Mouse (Mus musculus): Measurements from ENCODE around the gene Lrrc1. TPM values are rescaled to one million over a fixed set of nuclear protein-coding genes. Genes with fewer than 3 reads are reported as not detected.

Lrrc1 gene
- polyA plus RNA-seq, 1 experiment from 2014 or later, result 22.3 TPM

DNA sequence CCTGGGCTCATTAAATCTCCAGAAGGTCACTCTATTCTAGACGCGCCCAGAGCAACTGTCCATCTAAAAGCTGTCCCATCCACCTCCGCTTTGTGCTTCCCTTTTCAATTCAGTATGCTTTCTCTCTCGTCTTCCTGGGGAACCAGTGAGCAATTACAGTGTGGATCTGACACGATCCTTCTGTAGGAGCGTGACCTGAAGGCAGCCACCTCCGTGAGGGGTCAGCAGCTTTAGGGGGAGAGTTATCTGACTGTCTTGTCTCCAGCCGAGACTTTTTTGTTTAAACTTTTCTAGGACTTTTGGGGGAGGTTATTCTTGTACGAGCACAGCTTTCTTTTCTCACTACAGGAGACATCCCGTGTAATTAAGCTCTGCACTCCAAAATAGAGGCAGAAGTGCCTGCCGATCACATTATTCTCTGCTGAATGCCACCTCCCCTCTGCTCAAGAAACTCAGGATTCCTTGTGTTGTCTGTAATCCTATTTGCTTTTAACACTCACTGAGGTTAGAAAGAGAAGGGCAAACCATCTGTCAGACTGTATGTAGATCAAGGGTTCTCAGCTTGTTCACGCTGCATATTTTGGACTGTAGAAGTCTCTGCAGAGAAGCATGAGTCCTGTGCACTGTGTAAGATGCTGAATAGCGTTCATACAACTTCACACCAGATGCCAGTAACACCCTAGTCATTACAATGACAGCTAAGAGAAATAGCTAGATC lies 24.3 kb upstream of the Lrrc1 start:
- Histone ChIP-seq H3K4me3 (ENCODE audit: low read depth, low read length) (no peak overlapping the region), H3K27me3 (replicated peaks; ENCODE audit: control insufficient read depth, insufficient read depth, low read length) (no peaks in the 10 kb centered on the region), H3K36me3 (ENCODE audit: control insufficient read depth, insufficient read depth) (no peaks in the 10 kb centered on the region), H3K9ac (ENCODE audit: low read depth, low read length) (no peak overlapping the region), H3K9me3 (ENCODE audit: control insufficient read depth) (no peaks in the 10 kb centered on the region), H3K4me2 (replicated peaks; ENCODE audit: low read depth) (no peak overlapping the region), H3K4me1 (replicated peaks; ENCODE audit: control insufficient read depth, insufficient read depth, low read length) (no peaks in the 10 kb centered on the region), H3K27ac (ENCODE audit: low read depth, low read length) (no peak overlapping the region)
- no peak for ATAC-seq
- 63% methylated on average over 13 of the region's 13 CpGs for WGBS
- no peak for TF ChIP-seq CTCF (IDR thresholded peaks at IDR 0.05; ENCODE audit: low read depth)

DNA sequence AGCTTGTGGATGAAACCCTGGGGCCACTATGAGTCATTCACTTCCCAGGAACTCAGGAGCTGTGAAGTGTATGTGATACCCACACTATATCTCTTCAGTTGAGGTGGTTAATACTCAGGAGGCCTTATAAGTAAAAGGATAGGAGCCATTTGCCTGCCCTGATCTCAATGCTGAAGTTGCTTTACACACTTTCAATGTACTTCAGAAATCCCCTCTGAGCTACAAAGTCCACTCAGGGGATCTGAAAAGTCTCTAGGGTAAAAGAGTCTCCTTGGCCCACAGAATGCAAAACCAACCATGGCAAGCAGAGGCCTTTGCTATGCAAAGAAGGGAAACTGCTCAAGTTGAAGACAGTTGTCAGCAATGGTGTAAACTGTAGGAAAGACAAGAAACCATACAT lies 17.2 kb upstream of the Lrrc1 start:
- TF ChIP-seq CTCF (IDR thresholded peaks at IDR 0.05; ENCODE audit: low read depth), result no peak
- Histone ChIP-seq H3K27me3 (replicated peaks; ENCODE audit: control insufficient read depth, insufficient read depth, low read length) (no peaks in the 10 kb centered on the region), H3K27ac (ENCODE audit: low read depth, low read length) (no peak overlapping the region)

DNA sequence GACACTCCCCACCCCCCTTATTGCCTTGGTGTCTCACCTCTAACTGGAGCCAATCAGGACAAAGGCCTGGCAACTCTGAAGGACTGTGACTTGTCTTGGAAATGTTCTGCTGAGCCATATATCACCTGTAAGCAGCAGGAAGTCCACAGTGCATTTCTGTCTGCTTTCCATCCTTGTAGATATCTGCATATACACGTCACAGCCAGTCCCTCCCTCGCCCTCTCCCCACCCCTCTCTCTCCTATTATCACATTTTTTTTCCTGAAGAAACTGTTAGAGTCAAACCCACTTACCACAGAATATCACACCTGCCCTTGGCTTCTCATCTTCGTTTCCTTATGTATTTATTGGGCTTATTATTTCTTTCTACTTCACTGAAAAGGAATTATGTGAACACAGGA lies 13.3 kb upstream of the Lrrc1 start:
- TF ChIP-seq CTCF (IDR thresholded peaks at IDR 0.05; ENCODE audit: low read depth), result no peak
- 19% methylated on average over 3 of the region's 3 CpGs for WGBS
- H3K9me3 ChIP-seq (ENCODE audit: control insufficient read depth), result no peaks in the 10 kb centered on the region
- no peaks in the 10 kb centered on the region for H3K36me3 ChIP-seq (ENCODE audit: control insufficient read depth, insufficient read depth)
- no peaks in the 10 kb centered on the region; the same call in 1 of the 2 replicates for H3K4me1 ChIP-seq (replicated peaks; ENCODE audit: control insufficient read depth, insufficient read depth, low read length)
- H3K4me3 ChIP-seq (ENCODE audit: low read depth, low read length), result no peak overlapping the region
- no peak overlapping the region for H3K9ac ChIP-seq (ENCODE audit: low read depth, low read length)
- no peaks in the 10 kb centered on the region for H3K27me3 ChIP-seq (replicated peaks; ENCODE audit: control insufficient read depth, insufficient read depth, low read length)
- peak; percentile 83 for ATAC-seq
- H3K27ac ChIP-seq (ENCODE audit: low read depth, low read length), result peak overlapping the region; percentile 96; the same call in 1 of the 2 replicates
- no peak overlapping the region for H3K4me2 ChIP-seq (replicated peaks; ENCODE audit: low read depth)

More for the DNA sequence above, 17.2 kb upstream of the Lrrc1 start:
- Histone ChIP-seq H3K4me3 (ENCODE audit: low read depth, low read length) (no peak overlapping the region), H3K4me2 (replicated peaks; ENCODE audit: low read depth) (no peak overlapping the region), H3K9ac (ENCODE audit: low read depth, low read length) (no peak overlapping the region), H3K36me3 (ENCODE audit: control insufficient read depth, insufficient read depth) (no peaks in the 10 kb centered on the region), H3K9me3 (ENCODE audit: control insufficient read depth) (no peaks in the 10 kb centered on the region), H3K4me1 (replicated peaks; ENCODE audit: control insufficient read depth, insufficient read depth, low read length) (no peaks in the 10 kb centered on the region)
- ATAC-seq, result no peak

DNA sequence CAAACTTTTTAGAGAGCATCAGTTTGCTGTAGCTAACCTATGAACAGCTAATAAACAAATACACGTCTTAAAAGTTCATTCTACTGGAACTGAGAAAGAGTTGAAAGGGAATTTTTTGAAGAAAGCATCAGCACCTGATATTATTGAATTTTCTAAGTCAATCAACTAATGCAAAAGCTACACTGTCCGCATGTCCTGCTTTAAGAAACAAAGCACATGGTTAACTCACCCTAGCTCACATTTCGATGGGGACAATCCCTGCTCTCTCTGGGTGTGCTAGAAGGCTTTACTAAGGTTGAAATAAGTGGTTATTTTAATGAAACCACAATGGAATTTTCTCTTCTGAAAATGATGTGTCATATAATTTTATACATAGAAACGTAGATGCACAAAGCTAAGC lies 12.5 kb upstream of the Lrrc1 start:
- Histone ChIP-seq H3K36me3 (ENCODE audit: control insufficient read depth, insufficient read depth) (no peaks in the 10 kb centered on the region), H3K9me3 (ENCODE audit: control insufficient read depth) (no peaks in the 10 kb centered on the region), H3K4me1 (replicated peaks; ENCODE audit: control insufficient read depth, insufficient read depth, low read length) (no peaks in the 10 kb centered on the region; the same call in 1 of the 2 replicates), H3K4me3 (ENCODE audit: low read depth, low read length) (no peak overlapping the region), H3K4me2 (replicated peaks; ENCODE audit: low read depth) (no peak overlapping the region), H3K27ac (ENCODE audit: low read depth, low read length) (peak overlapping the region; percentile 96; the same call in 1 of the 2 replicates), H3K27me3 (replicated peaks; ENCODE audit: control insufficient read depth, insufficient read depth, low read length) (no peaks in the 10 kb centered on the region), H3K9ac (ENCODE audit: low read depth, low read length) (no peak overlapping the region)
- 80% methylated on average over 4 of the region's 4 CpGs for WGBS
- no peak for ATAC-seq
- no peak for TF ChIP-seq CTCF (IDR thresholded peaks at IDR 0.05; ENCODE audit: low read depth)

DNA sequence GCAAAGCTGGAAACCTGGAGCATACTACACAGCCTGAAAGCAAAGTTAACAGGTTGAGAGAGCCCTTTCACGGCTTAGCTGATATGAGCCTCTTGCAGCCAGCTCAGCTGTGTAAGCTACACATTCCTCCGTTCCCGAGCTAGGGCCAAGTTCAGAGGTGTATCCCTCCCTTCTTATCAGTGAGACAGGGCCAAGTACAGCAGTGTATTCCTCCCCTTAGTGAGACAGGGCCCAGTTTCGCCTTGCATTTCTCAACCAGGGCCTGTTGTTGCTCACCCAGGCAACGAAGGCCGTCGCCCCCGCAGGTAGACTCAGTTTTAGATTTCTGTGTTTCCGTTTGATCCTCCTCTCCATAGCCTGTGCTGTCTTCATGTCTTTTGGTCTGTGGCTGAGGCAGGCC lies 11.8 kb upstream of the Lrrc1 start:
- no peaks in the 10 kb centered on the region for H3K36me3 ChIP-seq (ENCODE audit: control insufficient read depth, insufficient read depth)

DNA sequence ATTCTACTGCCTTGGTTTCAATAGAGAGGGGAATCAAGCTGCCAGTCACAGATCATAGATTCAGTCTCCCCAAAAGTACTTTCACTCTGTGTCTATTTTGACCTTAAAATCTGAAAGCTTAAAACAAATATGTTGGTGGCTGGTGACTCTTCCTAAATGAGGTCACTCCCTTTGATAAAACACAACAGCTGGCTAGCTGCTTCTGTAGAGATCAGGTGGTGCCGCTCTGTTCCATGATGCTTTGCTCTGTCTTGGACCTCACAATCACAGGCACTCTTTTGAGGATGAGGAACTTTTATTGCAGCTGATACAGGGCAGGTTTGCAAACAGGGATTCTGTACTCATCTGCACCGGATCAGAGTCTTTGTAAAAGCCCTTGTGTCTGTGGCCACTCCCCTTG lies 8.8 kb upstream of the Lrrc1 start:
- Histone ChIP-seq H3K27me3 (replicated peaks; ENCODE audit: control insufficient read depth, insufficient read depth, low read length) (no peaks in the 10 kb centered on the region), H3K4me1 (replicated peaks; ENCODE audit: control insufficient read depth, insufficient read depth, low read length) (no peaks in the 10 kb centered on the region; the same call in 1 of the 2 replicates), H3K9me3 (ENCODE audit: control insufficient read depth) (no peaks in the 10 kb centered on the region), H3K4me3 (ENCODE audit: low read depth, low read length) (no peak overlapping the region), H3K36me3 (ENCODE audit: control insufficient read depth, insufficient read depth) (no peaks in the 10 kb centered on the region), H3K4me2 (replicated peaks; ENCODE audit: low read depth) (no peak overlapping the region), H3K27ac (ENCODE audit: low read depth, low read length) (no peak overlapping the region), H3K9ac (ENCODE audit: low read depth, low read length) (no peak overlapping the region)
- WGBS, result 43% methylated on average over 2 of the region's 2 CpGs
- TF ChIP-seq CTCF (IDR thresholded peaks at IDR 0.05; ENCODE audit: low read depth), result no peak
- ATAC-seq, result no peak

More for the DNA sequence above, 11.8 kb upstream of the Lrrc1 start:
- H3K4me3 ChIP-seq (ENCODE audit: low read depth, low read length), result no peak overlapping the region
- H3K4me2 ChIP-seq (replicated peaks; ENCODE audit: low read depth), result peak overlapping the region; percentile 21; the same call in 1 of the 2 replicates
- H3K9ac ChIP-seq (ENCODE audit: low read depth, low read length), result peak overlapping the region; percentile 31; the same call in 1 of the 2 replicates
- H3K27me3 ChIP-seq (replicated peaks; ENCODE audit: control insufficient read depth, insufficient read depth, low read length), result no peaks in the 10 kb centered on the region
- H3K9me3 ChIP-seq (ENCODE audit: control insufficient read depth), result no peaks in the 10 kb centered on the region
- TF ChIP-seq CTCF (IDR thresholded peaks at IDR 0.05; ENCODE audit: low read depth), result no peak
- WGBS, result 42% methylated on average over 9 of the region's 9 CpGs
- peak overlapping the region; percentile 96 for H3K27ac ChIP-seq (ENCODE audit: low read depth, low read length)
- peak; percentile 93 for ATAC-seq
- H3K4me1 ChIP-seq (replicated peaks; ENCODE audit: control insufficient read depth, insufficient read depth, low read length), result no peaks in the 10 kb centered on the region; the same call in 1 of the 2 replicates
